Comparison of ENCODE assay signal across 16 mouse cellular contexts in the genomic region with DNA sequence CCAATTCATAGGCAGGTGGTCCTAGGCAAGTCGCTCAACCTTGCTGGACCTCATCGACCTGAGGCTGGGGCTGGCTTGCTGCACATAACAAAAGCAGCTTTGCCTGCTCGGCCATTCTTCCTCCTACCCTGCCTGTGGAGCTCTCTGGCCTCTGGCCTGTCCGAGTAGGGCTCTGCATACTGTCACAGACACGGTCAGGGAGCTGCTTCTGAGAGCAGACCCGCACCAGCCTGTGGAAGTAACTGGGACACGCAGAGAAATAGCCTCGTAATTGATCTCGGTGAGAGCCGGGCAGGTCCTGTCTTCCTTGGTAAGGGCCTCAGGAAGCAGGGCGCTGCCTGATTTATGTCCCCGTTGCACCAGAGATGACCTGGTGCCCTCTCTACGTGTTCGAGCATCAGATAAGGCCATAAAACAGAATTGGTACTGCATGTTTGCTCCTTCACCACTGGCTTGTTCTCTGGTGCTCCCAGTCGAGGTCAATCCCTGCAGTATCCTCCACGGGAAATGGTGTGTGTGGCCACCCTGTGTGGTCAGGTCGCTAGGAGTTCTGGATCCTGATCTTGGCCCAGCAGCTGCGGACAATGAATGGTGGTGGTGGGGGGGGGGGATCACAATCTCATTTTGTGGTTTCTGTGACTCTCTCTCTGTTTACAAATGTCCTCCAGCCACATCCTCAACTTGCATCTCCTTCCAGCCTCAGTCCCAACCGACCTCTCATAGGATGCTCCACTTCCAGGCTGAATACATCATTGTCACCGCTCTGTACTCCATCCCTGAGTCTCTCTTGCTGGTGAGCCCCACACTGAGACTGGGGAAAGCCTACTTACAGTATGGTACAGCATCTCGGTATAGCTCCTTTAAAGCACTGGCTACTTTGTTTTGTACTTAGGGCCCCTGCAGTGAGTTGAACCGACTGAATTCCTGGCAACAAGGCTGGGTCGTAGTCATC. TPM values are rescaled to one million over a fixed set of nuclear protein-coding genes. Genes with fewer than 3 reads are reported as not detected.
DNase-seq lines count a peak whose midpoint lies in the region; ATAC-seq lines count a peak whose summit lies in the region.
"Had no signal": no experiment of that assay in that cellular context is flagged by ENCODE, and none has a peak within 500 bp of the region (broad histone marks: within the 10 kb centered on the region; RNA-seq: fewer than 3 reads in every experiment).

No protein-coding gene starts in this region.

- H3K36me3 ChIP-seq in hindbrain, embryonic 10.5 days, result no peaks in the 10 kb centered on the region
- H3K36me3 ChIP-seq in hindbrain, embryonic 16.5 days (ENCODE audit: control insufficient read depth, insufficient read depth, low read length), result no peaks in the 10 kb centered on the region
- no peaks in the 10 kb centered on the region for H3K36me3 ChIP-seq in midbrain, embryonic 10.5 days
- no peaks in the 10 kb centered on the region for H3K36me3 ChIP-seq in midbrain, embryonic 15.5 days (replicated peaks)
- H3K36me3 ChIP-seq in intestine, embryonic 16.5 days (ENCODE audit: control insufficient read depth, insufficient read depth, low read length), result no peaks in the 10 kb centered on the region
- no peaks in the 10 kb centered on the region for H3K36me3 ChIP-seq in stomach, embryonic 16.5 days (ENCODE audit: control insufficient read depth, insufficient read depth, low read length)
- H3K36me3 ChIP-seq: G1E; hindbrain, embryonic 13.5 days; limb, embryonic 15.5 days had no signal

- H3K9me3 ChIP-seq in hindbrain, embryonic 10.5 days, result no peaks in the 10 kb centered on the region
- no peaks in the 10 kb centered on the region for H3K9me3 ChIP-seq in hindbrain, embryonic 16.5 days (ENCODE audit: control insufficient read depth, low read length)
- no peaks in the 10 kb centered on the region for H3K9me3 ChIP-seq in midbrain, embryonic 10.5 days (replicated peaks)
- H3K9me3 ChIP-seq in midbrain, embryonic 15.5 days, result no peaks in the 10 kb centered on the region
- no peaks in the 10 kb centered on the region for H3K9me3 ChIP-seq in intestine, embryonic 16.5 days (ENCODE audit: control insufficient read depth, low read length)
- no peaks in the 10 kb centered on the region for H3K9me3 ChIP-seq in stomach, embryonic 16.5 days (replicated peaks; ENCODE audit: control insufficient read depth, low read length)
- H3K9me3 ChIP-seq: G1E; hindbrain, embryonic 13.5 days; limb, embryonic 15.5 days had no signal

- no peak for DNase-seq in hindbrain, embryonic 10.5 days (ENCODE audit: low spot score)
- no peak for DNase-seq in midbrain, embryonic 10.5 days (ENCODE audit: low spot score)
- DNase-seq in adrenal gland, adult 8-10 months, result no peak
- DNase-seq in cerebellum, adult 8-10 months, result no peak
- DNase-seq: cerebellum, postnatal 36 days; forebrain, postnatal 0 days; gastrocnemius, postnatal 10 days; midbrain, embryonic 14.5 days had no signal

- no peak overlapping the region for H3K4me3 ChIP-seq in hindbrain, embryonic 10.5 days
- H3K4me3 ChIP-seq in hindbrain, embryonic 16.5 days (ENCODE audit: low read length), result no peak overlapping the region
- H3K4me3 ChIP-seq in midbrain, embryonic 10.5 days, result no peak overlapping the region
- H3K4me3 ChIP-seq in midbrain, embryonic 15.5 days, result no peak overlapping the region
- H3K4me3 ChIP-seq in intestine, embryonic 16.5 days (ENCODE audit: low read length), result no peak overlapping the region
- no peak overlapping the region for H3K4me3 ChIP-seq in stomach, embryonic 16.5 days (replicated peaks; ENCODE audit: low read length)
- H3K4me3 ChIP-seq: hindbrain, embryonic 13.5 days; limb, embryonic 15.5 days had no signal

- no peak overlapping the region; the same call in 1 of the 2 replicates for H3K9ac ChIP-seq in hindbrain, embryonic 16.5 days (ENCODE audit: low read depth, low read length)
- no peak overlapping the region for H3K9ac ChIP-seq in midbrain, embryonic 15.5 days
- 0 out of 2 replicates have a peak overlapping the region, but pooled peaks have one; percentile 0 for H3K9ac ChIP-seq in intestine, embryonic 16.5 days (ENCODE audit: low read depth, low read length)
- H3K9ac ChIP-seq in stomach, embryonic 16.5 days (ENCODE audit: low read length), result no peak overlapping the region
- H3K9ac ChIP-seq: forebrain, postnatal 0 days; hindbrain, embryonic 13.5 days; limb, embryonic 15.5 days had no signal

- peak overlapping the region; percentile 23; the same call in 1 of the 2 replicates for H3K27ac ChIP-seq in hindbrain, embryonic 10.5 days
- H3K27ac ChIP-seq in hindbrain, embryonic 16.5 days (ENCODE audit: low read depth, low read length), result no peak overlapping the region
- H3K27ac ChIP-seq in midbrain, embryonic 10.5 days (replicated peaks), result 0 out of 2 replicates have a peak overlapping the region, but pooled peaks have one; percentile 13
- no peak overlapping the region for H3K27ac ChIP-seq in midbrain, embryonic 15.5 days
- peak overlapping the region; percentile 40; the same call in 1 of the 2 replicates for H3K27ac ChIP-seq in intestine, embryonic 16.5 days (ENCODE audit: low read length)
- peak overlapping the region; percentile 71 for H3K27ac ChIP-seq in stomach, embryonic 16.5 days (ENCODE audit: low read length)
- H3K27ac ChIP-seq: hindbrain, embryonic 13.5 days; limb, embryonic 15.5 days had no signal

- ATAC-seq in hindbrain, embryonic 16.5 days, result no peak
- ATAC-seq in midbrain, embryonic 15.5 days (replicated peaks), result no peak
- peak; percentile 65 for ATAC-seq in intestine, embryonic 16.5 days
- peak; percentile 34; the same call in 1 of the 2 replicates for ATAC-seq in stomach, embryonic 16.5 days (ENCODE audit: insufficient read depth, low FRiP score)
- ATAC-seq: forebrain, postnatal 0 days had no signal

- H3K4me2 ChIP-seq in hindbrain, embryonic 16.5 days (ENCODE audit: low read length), result no peak overlapping the region
- H3K4me2 ChIP-seq in midbrain, embryonic 15.5 days, result no peak overlapping the region
- no peak overlapping the region for H3K4me2 ChIP-seq in intestine, embryonic 16.5 days (ENCODE audit: low read depth, low read length)
- no peak overlapping the region for H3K4me2 ChIP-seq in stomach, embryonic 16.5 days (ENCODE audit: low read depth, low read length)
- H3K4me2 ChIP-seq: hindbrain, embryonic 13.5 days; limb, embryonic 15.5 days had no signal

- WGBS in hindbrain, embryonic 10.5 days, result 63% methylated on average over 23 of the region's 23 CpGs
- 55% methylated on average over 23 of the region's 23 CpGs for WGBS in hindbrain, embryonic 16.5 days
- WGBS in midbrain, embryonic 10.5 days, result 68% methylated on average over 23 of the region's 23 CpGs
- WGBS in midbrain, embryonic 15.5 days, result 62% methylated on average over 23 of the region's 23 CpGs
- 35% methylated on average over 23 of the region's 23 CpGs for WGBS in intestine, embryonic 16.5 days
- 36% methylated on average over 23 of the region's 23 CpGs for WGBS in stomach, embryonic 16.5 days

- peaks cover 38% of the 10 kb centered on the region for H3K4me1 ChIP-seq in hindbrain, embryonic 10.5 days (replicated peaks)
- H3K4me1 ChIP-seq in hindbrain, embryonic 16.5 days (ENCODE audit: control insufficient read depth, insufficient read depth, low read depth, low read length), result peaks cover 6% of the 10 kb centered on the region
- peaks cover 21% of the 10 kb centered on the region for H3K4me1 ChIP-seq in midbrain, embryonic 10.5 days
- peaks cover 4% of the 10 kb centered on the region; the same call in 1 of the 2 replicates for H3K4me1 ChIP-seq in midbrain, embryonic 15.5 days
- peaks cover 16% of the 10 kb centered on the region for H3K4me1 ChIP-seq in intestine, embryonic 16.5 days (ENCODE audit: control insufficient read depth, insufficient read depth, low read length)
- H3K4me1 ChIP-seq in stomach, embryonic 16.5 days (ENCODE audit: control insufficient read depth, insufficient read depth, low read length), result peaks cover 15% of the 10 kb centered on the region

- no peaks in the 10 kb centered on the region; the same call in 1 of the 2 replicates for H3K27me3 ChIP-seq in hindbrain, embryonic 10.5 days (ENCODE audit: insufficient read depth, poor library complexity, severe bottlenecking)
- no peaks in the 10 kb centered on the region for H3K27me3 ChIP-seq in hindbrain, embryonic 16.5 days (replicated peaks; ENCODE audit: control insufficient read depth, insufficient read depth, low read length)
- no peaks in the 10 kb centered on the region for H3K27me3 ChIP-seq in midbrain, embryonic 10.5 days (ENCODE audit: low read depth, poor library complexity, severe bottlenecking)
- no peaks in the 10 kb centered on the region for H3K27me3 ChIP-seq in midbrain, embryonic 15.5 days (replicated peaks)
- no peaks in the 10 kb centered on the region for H3K27me3 ChIP-seq in intestine, embryonic 16.5 days (replicated peaks; ENCODE audit: control insufficient read depth, insufficient read depth, low read length)
- H3K27me3 ChIP-seq in stomach, embryonic 16.5 days (ENCODE audit: control insufficient read depth, insufficient read depth, low read length), result no peaks in the 10 kb centered on the region
- H3K27me3 ChIP-seq: hindbrain, embryonic 13.5 days had no signal

RNA-seq across cellular contexts. Expression of gene Phc2, which starts 12.5 kb away (rescaled TPM):
- 41.9 and 62.2 TPM in 2 replicates for polyA plus RNA-seq in hindbrain, embryonic 10.5 days (2016; fragmentation: Nextera tagmentation; extraction: Ambion mirVana)
- polyA plus RNA-seq in hindbrain, embryonic 16.5 days (2015; fragmentation: Nextera tagmentation; extraction: Ambion mirVana), result 19.9 and 23.5 TPM in 2 replicates
- 20.8 and 30.0 TPM in 2 replicates for polyA plus RNA-seq in midbrain, embryonic 10.5 days (2016; fragmentation: Nextera tagmentation; extraction: Ambion mirVana)
- polyA plus RNA-seq in midbrain, embryonic 15.5 days (2015; fragmentation: Nextera tagmentation; extraction: Ambion mirVana), result 70.0 and 72.2 TPM in 2 replicates
- polyA plus RNA-seq in intestine, embryonic 16.5 days (2015; fragmentation: Nextera tagmentation; extraction: Ambion mirVana), result 9.9 and 10.3 TPM in 2 replicates
- 12.7 TPM in 2 replicates for polyA plus RNA-seq in stomach, embryonic 16.5 days (2015; fragmentation: Nextera tagmentation; extraction: Ambion mirVana)
- 10 to 100 TPM; 73.1 to 83.0 (median 79.9) TPM for total RNA-seq in adrenal gland, adult 8-10 months (2022)

RNA-seq across cellular contexts. Expression of gene Tlr12, which starts 23.6 kb away (rescaled TPM):
- 0.67 and 0.96 TPM in 2 replicates for polyA plus RNA-seq in hindbrain, embryonic 10.5 days (2016; fragmentation: Nextera tagmentation; extraction: Ambion mirVana)
- polyA plus RNA-seq in hindbrain, embryonic 16.5 days (2015; fragmentation: Nextera tagmentation; extraction: Ambion mirVana), result 1.6 and 2.0 TPM in 2 replicates
- polyA plus RNA-seq in midbrain, embryonic 10.5 days (2016; fragmentation: Nextera tagmentation; extraction: Ambion mirVana), result 0.72 and 0.80 TPM in 2 replicates
- polyA plus RNA-seq in midbrain, embryonic 15.5 days (2015; fragmentation: Nextera tagmentation; extraction: Ambion mirVana), result 1.9 and 2.5 TPM in 2 replicates
- polyA plus RNA-seq in intestine, embryonic 16.5 days (2015; fragmentation: Nextera tagmentation; extraction: Ambion mirVana), result 2.2 and 2.5 TPM in 2 replicates
- 1.6 and 1.9 TPM in 2 replicates for polyA plus RNA-seq in stomach, embryonic 16.5 days (2015; fragmentation: Nextera tagmentation; extraction: Ambion mirVana)
- total RNA-seq in adrenal gland, adult 8-10 months (2022), result 1 to 10 TPM in 2 of 4 experiments, under 1 TPM in 2; 0.63 to 3.3 (median 1.6) TPM
- total RNA-seq: G1E had no signal
- polyA plus RNA-seq: G1E; heart, embryonic 14.5 days had no signal

RNA-seq across cellular contexts. Expression of gene Zscan20, which starts 32.1 kb away (rescaled TPM):
- polyA plus RNA-seq in hindbrain, embryonic 10.5 days (2016; fragmentation: Nextera tagmentation; extraction: Ambion mirVana), result 5.7 and 6.3 TPM in 2 replicates
- polyA plus RNA-seq in hindbrain, embryonic 16.5 days (2015; fragmentation: Nextera tagmentation; extraction: Ambion mirVana), result 4.3 and 4.9 TPM in 2 replicates
- 6.1 and 8.2 TPM in 2 replicates for polyA plus RNA-seq in midbrain, embryonic 10.5 days (2016; fragmentation: Nextera tagmentation; extraction: Ambion mirVana)
- 5.3 and 6.1 TPM in 2 replicates for polyA plus RNA-seq in midbrain, embryonic 15.5 days (2015; fragmentation: Nextera tagmentation; extraction: Ambion mirVana)
- 2.3 and 2.8 TPM in 2 replicates for polyA plus RNA-seq in intestine, embryonic 16.5 days (2015; fragmentation: Nextera tagmentation; extraction: Ambion mirVana)
- 3.3 and 3.7 TPM in 2 replicates for polyA plus RNA-seq in stomach, embryonic 16.5 days (2015; fragmentation: Nextera tagmentation; extraction: Ambion mirVana)
- 10 to 100 TPM in 1 of 4 experiments, 1 to 10 TPM in 3; 5.5 to 13.4 (median 8.9) TPM for total RNA-seq in adrenal gland, adult 8-10 months (2022)

Comparison
In these comparisons a context has a peak if more than half of its experiments do, and no peak if none do; other contexts are left out.
1. H3K27ac ChIP-seq: peak in hindbrain, embryonic 10.5 days (single experiment), midbrain, embryonic 10.5 days (single experiment), intestine, embryonic 16.5 days (single experiment) and stomach, embryonic 16.5 days (single experiment); none in hindbrain, embryonic 16.5 days (single experiment) and midbrain, embryonic 15.5 days (single experiment).
2. ATAC-seq: peak in intestine, embryonic 16.5 days (single experiment) and stomach, embryonic 16.5 days (single experiment); none in hindbrain, embryonic 16.5 days (single experiment) and midbrain, embryonic 15.5 days (single experiment).